Mouse (Mus musculus): ENCODE data around the gene Zmiz1.

DNA sequence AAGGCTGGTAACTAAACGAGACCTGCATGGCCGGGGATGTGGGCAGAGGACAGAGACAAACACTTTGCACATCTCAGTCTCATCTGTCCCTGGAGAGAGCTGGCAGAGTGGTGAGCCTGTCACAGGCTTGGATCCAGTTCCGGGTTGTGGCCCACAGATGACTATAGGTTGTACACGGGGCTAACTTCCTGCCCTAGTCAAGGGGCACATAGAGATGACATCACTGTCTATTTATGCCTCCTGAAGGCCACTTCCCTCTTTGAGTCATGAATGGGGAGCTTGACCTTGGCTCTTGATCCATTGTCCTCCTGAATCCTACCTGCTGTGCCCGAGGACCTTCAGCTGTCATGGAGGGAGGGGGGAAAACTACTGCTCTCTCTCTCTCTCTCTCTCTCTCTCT lies 25.1 kb downstream of the Zmiz1 start:
- TF ChIP-seq CTCF (conservative IDR thresholded peaks at IDR 0.05; ENCODE audit: low read length) (no peak), NANOG (IDR thresholded peaks at IDR 0.05; ENCODE audit: borderline replicate concordance, low read length) (no peak), POU5F1 (IDR thresholded peaks at IDR 0.05; ENCODE audit: borderline replicate concordance, low read length) (no peak)
